Mouse (Mus musculus): ENCODE measurements around the gene Neurod2.

The Neurod2 gene

GRCm38 (mm10) chr11:98329081-98329959 is at the start of gene Neurod2:
Neurod2 (minus strand) TSS chr11:98329648.
- no peak for DNase-seq (ENCODE audit: low read depth, low spot score)

- DNase-seq (ENCODE audit: low read depth, low spot score), result no peak
Observed at GRCm38 (mm10) chr11:98377787-98378186, 48.3 kb upstream of the Neurod2 start.

GRCm38 (mm10) chr11:98376756-98377155 is 47.3 kb upstream of the Neurod2 start:
- no peak for DNase-seq (ENCODE audit: low read depth, low spot score)

GRCm38 (mm10) chr11:98374266-98374665 is 44.8 kb upstream of the Neurod2 start:
- DNase-seq (ENCODE audit: low read depth, low spot score), result no peak

GRCm38 (mm10) chr11:98373244-98373643 is 43.8 kb upstream of the Neurod2 start:
- DNase-seq (ENCODE audit: low read depth, low spot score), result no peak

GRCm38 (mm10) chr11:98372406-98372805 is 43.0 kb upstream of the Neurod2 start:
- peak; percentile 81 for DNase-seq (ENCODE audit: low read depth, low spot score)

- peak; percentile 83 for DNase-seq (ENCODE audit: low read depth, low spot score)
Observed at GRCm38 (mm10) chr11:98371556-98372240, 42.2 kb upstream of the Neurod2 start.

- no peak for DNase-seq (ENCODE audit: low read depth, low spot score)
Observed at GRCm38 (mm10) chr11:98370588-98370987, 41.1 kb upstream of the Neurod2 start.

GRCm38 (mm10) chr11:98369337-98369736 is 39.9 kb upstream of the Neurod2 start:
- DNase-seq (ENCODE audit: low read depth, low spot score), result no peak

- no peak for DNase-seq (ENCODE audit: low read depth, low spot score)
Observed at GRCm38 (mm10) chr11:98367863-98368186, 38.4 kb upstream of the Neurod2 start.

- DNase-seq (ENCODE audit: low read depth, low spot score), result no peak
Observed at GRCm38 (mm10) chr11:98367171-98367862, 37.9 kb upstream of the Neurod2 start.

- DNase-seq (ENCODE audit: low read depth, low spot score), result no peak
Observed at GRCm38 (mm10) chr11:98366290-98366689, 36.8 kb upstream of the Neurod2 start.

- no peak for DNase-seq (ENCODE audit: low read depth, low spot score)
Observed at GRCm38 (mm10) chr11:98364410-98364809, 35.0 kb upstream of the Neurod2 start.

- DNase-seq (ENCODE audit: low read depth, low spot score), result no peak
Observed at GRCm38 (mm10) chr11:98363817-98364216, 34.4 kb upstream of the Neurod2 start.

GRCm38 (mm10) chr11:98360866-98361521 is 31.5 kb upstream of the Neurod2 start:
- DNase-seq (ENCODE audit: low read depth, low spot score), result no peak

- DNase-seq (ENCODE audit: low read depth, low spot score), result peak; percentile 93
Observed at GRCm38 (mm10) chr11:98358161-98359083, 29.0 kb upstream of the Neurod2 start, which contains the start of gene Stard3. Stard3 (plus strand) TSS chr11:98358368.

GRCm38 (mm10) chr11:98357396-98358160 is 28.1 kb upstream of the Neurod2 start:
- no peak for DNase-seq (ENCODE audit: low read depth, low spot score)

- no peak for DNase-seq (ENCODE audit: low read depth, low spot score)
Observed at GRCm38 (mm10) chr11:98356625-98357394, 27.4 kb upstream of the Neurod2 start.

- peak; percentile 93 for DNase-seq (ENCODE audit: low read depth, low spot score)
Observed at GRCm38 (mm10) chr11:98355732-98356299, 26.4 kb upstream of the Neurod2 start.

All from R1 (cell line).